Comparison of ENCODE assay signal across 29 mouse cellular contexts in genomic region chr2:102701382-102701781, GRCm38 (mm10). TPM values are rescaled to one million over a fixed set of nuclear protein-coding genes. Genes with fewer than 3 reads are reported as not detected.
DNase-seq lines count a peak whose midpoint lies in the region; ATAC-seq and TF ChIP-seq lines count a peak whose summit lies in the region.
"Had no signal": no experiment of that assay in that cellular context is flagged by ENCODE, and none has a peak within 500 bp of the region (broad histone marks: within the 10 kb centered on the region; RNA-seq: fewer than 3 reads in every experiment).

No protein-coding gene starts in this region.

- ATAC-seq in Patski: no peak
- ATAC-seq: CD4-positive, CD25-positive, alpha-beta regulatory T cell, adult 4 months; forebrain, embryonic 14.5 days; forebrain, postnatal 0 days; hindbrain, postnatal 0 days; inflammation-experienced regulatory T-cells, adult 6 months; intestine, embryonic 16.5 days had no signal

- CTCF ChIA-PET in Patski (lab: Charles Lee): interaction anchor here (0.8 to 3.1 kb wide), 6 partner anchors 8 to 245 kb away, joined by 3 to 9 read pairs (median 4); no protein-coding TSS in a partner anchor

- DNase-seq in A20 (ENCODE audit: low read depth, low spot score): peak; percentile 7
- DNase-seq in Patski (ENCODE audit: low read depth, low spot score): peak; percentile 46
- no peak for DNase-seq in embryo, embryonic 10.5 days (ENCODE audit: low spot score)
- no peak for DNase-seq in layer of hippocampus, adult 2 months (ENCODE audit: low spot score in 2 of 2)
- no peak for DNase-seq in MN1 (ENCODE audit: low spot score)
- DNase-seq: adrenal gland, adult 2 months; adrenal gland, postnatal 14 days; cerebellum, adult 11-12 months; cerebellum, adult 8-10 months; cerebellum, postnatal 14 days; forebrain, postnatal 0 days; gastrocnemius, adult 2 months; gastrocnemius, postnatal 14 days; heart, adult 2 months; heart, postnatal 14 days; kidney, adult 18-20 months had no signal

- no peaks in the 10 kb centered on the region for H3K79me2 ChIP-seq in macrophage (ENCODE audit: inconsistent target)

- no peaks in the 10 kb centered on the region for H3K36me3 ChIP-seq in macrophage (ENCODE audit: inconsistent target)
- H3K36me3 ChIP-seq: embryonic facial prominence, embryonic 12.5 days; embryonic facial prominence, embryonic 15.5 days; heart, embryonic 10.5 days; heart, embryonic 13.5 days; hindbrain, embryonic 13.5 days had no signal

- peak overlapping the region; percentile 33 for H3K27ac ChIP-seq in macrophage
- no peak overlapping the region for H3K27ac ChIP-seq in layer of hippocampus, adult 2 months
- H3K27ac ChIP-seq: embryonic facial prominence, embryonic 12.5 days; embryonic facial prominence, embryonic 15.5 days; gastrocnemius, adult 2 months; heart, adult 2 months; heart, embryonic 10.5 days; heart, embryonic 13.5 days; hindbrain, embryonic 13.5 days; hindbrain, postnatal 0 days had no signal

- H3K4me3 ChIP-seq in macrophage (ENCODE audit: inconsistent target): no peak overlapping the region
- H3K4me3 ChIP-seq in layer of hippocampus, adult 2 months: no peak overlapping the region
- H3K4me3 ChIP-seq: embryonic facial prominence, embryonic 12.5 days; embryonic facial prominence, embryonic 15.5 days; gastrocnemius, adult 2 months; heart, adult 2 months; heart, embryonic 10.5 days; heart, embryonic 13.5 days; hindbrain, embryonic 13.5 days had no signal

- POLR2A ChIA-PET in Patski (lab: Charles Lee): interaction anchor here (0.6 kb wide), 2 partner anchors 158 to 576 kb away, joined by 3 read pairs; no protein-coding TSS in a partner anchor

- H3K27me3 ChIP-seq in Patski: no peaks in the 10 kb centered on the region
- H3K27me3 ChIP-seq: embryonic facial prominence, embryonic 12.5 days; embryonic facial prominence, embryonic 15.5 days; heart, embryonic 13.5 days; hindbrain, embryonic 13.5 days had no signal

- in situ Hi-C loops in Patski (cut with MboI; ENCODE audit: low pct_unique_long_range_greater_than_20kb): no loop called here

- WGBS in macrophage (ENCODE audit: missing documents): 58% methylated on average over 3 of the region's 3 CpGs

- no peak for TF ChIP-seq CTCF in Patski (IDR thresholded peaks at IDR 0.05)
- no peak for TF ChIP-seq CTCF in layer of hippocampus, adult 2 months (conservative IDR thresholded peaks at IDR 0.05)

RNA-seq across cellular contexts. Expression of gene Slc1a2, which starts 42.9 kb away (rescaled TPM):
- polyA plus RNA-seq in Patski (2021) (0.92 TPM), macrophage (2018) (0.03 to 0.42 TPM (median 0.07 TPM) in 3 replicates)
- 1 to 10 TPM in 2 of 26 experiments, under 1 TPM in 10, not detected in 14; 0.06 to 1.8 (median 0.19) TPM for total RNA-seq in macrophage (2018; cell fraction: chromatin; rRNA removed)
- 1 to 10 TPM in 1 of 26 experiments, under 1 TPM in 23, not detected in 2; 0.04 to 1.2 (median 0.30) TPM for total RNA-seq in macrophage (2018; cell fraction: cytosol; rRNA removed)
- total RNA-seq in macrophage (2018; cell fraction: nucleus; rRNA removed): 1 to 10 TPM in 2 of 26 experiments, under 1 TPM in 14, not detected in 10; 0.06 to 1.1 (median 0.46) TPM
- total RNA-seq in layer of hippocampus, adult 2 months (2021): 1,000 to 10,000 TPM; 1,761 to 1,800 TPM
- total RNA-seq: hematopoietic stem cell, adult 5-6 weeks had no signal
- polyA plus RNA-seq: C2C12 had no signal

Comparison
In these comparisons a context has a peak if more than half of its experiments do, and no peak if none do; other contexts are left out.
1. DNase-seq: peak in A20 (single experiment) and Patski (single experiment); none in embryo, embryonic 10.5 days (single experiment), layer of hippocampus, adult 2 months (0 of 2) and MN1 (single experiment).